Mouse (Mus musculus): Measurements from ENCODE around the gene Mief2.

- TF ChIP-seq CTCF (IDR thresholded peaks at IDR 0.05; ENCODE audit: low read depth) (no peak), EP300 (IDR thresholded peaks at IDR 0.05; ENCODE audit: low read depth) (no peak)
Measured at GRCm38 (mm10) chr11:60699524-60700075, 28.6 kb upstream of the Mief2 start, which contains the start of gene Llgl1.

Data from liver, postnatal 0 days (tissue).